Mouse (Mus musculus) heart, embryonic 11.5 days (tissue): Measurements from ENCODE around the gene Tesk2. TPM values are rescaled to one million over a fixed set of nuclear protein-coding genes. Genes with fewer than 3 reads are reported as not detected.
"Not testable (repeated sequence)": the region's sequence is repeated elsewhere in the genome, so short reads cannot be mapped to it uniquely, and the experiment has no call there.

Experiments
- ATAC-seq: fragments of 200-750 bp; cut with Nextera tagmentation; replicated peaks from 2 replicates; pipeline ENCODE4 v1.8.0; 2017; ENCODE audit warnings: moderate library complexity; ENCODE audit not compliant: insufficient number of reproducible peaks, low FRiP score, low TSS enrichment
- H3K27ac ChIP-seq: fragments of 300-500 bp; sonication (generic); 2 replicates; pipeline ENCODE4 v1.5.1; 2014; ENCODE audit warnings: mild to moderate bottlenecking, low read depth, low read length
- H3K27me3 ChIP-seq: fragments of 300-500 bp; sonication (generic); 2 replicates; pipeline ENCODE4 v1.6.1; 2014; ENCODE audit warnings: mild to moderate bottlenecking, low read length, mixed read lengths; ENCODE audit not compliant: control insufficient read depth, insufficient read depth
- H3K36me3 ChIP-seq: fragments of 300-500 bp; sonication (generic); 2 replicates; pipeline ENCODE4 v1.6.1; 2014; ENCODE audit warnings: mild to moderate bottlenecking, low read length, moderate library complexity, mixed read lengths; ENCODE audit not compliant: control insufficient read depth, insufficient read depth
- H3K4me1 ChIP-seq: fragments of 300-500 bp; sonication (generic); 2 replicates; pipeline ENCODE4 v1.6.1; 2014; ENCODE audit warnings: low read length; ENCODE audit not compliant: control insufficient read depth, insufficient read depth
- H3K4me2 ChIP-seq: fragments of 300-500 bp; sonication (generic); 2 replicates; pipeline ENCODE4 v1.6.1; 2014; ENCODE audit warnings: mild to moderate bottlenecking, moderate library complexity
- H3K4me3 ChIP-seq: fragments of 300-500 bp; sonication (generic); 2 replicates; pipeline ENCODE4 v1.5.1; 2014; ENCODE audit warnings: low read depth, low read length
- H3K9ac ChIP-seq: fragments of 300-500 bp; sonication (generic); 2 replicates; pipeline ENCODE4 v1.6.1; 2014; ENCODE audit warnings: mild to moderate bottlenecking, low read depth, low read length, moderate library complexity
- H3K9me3 ChIP-seq: fragments of 300-500 bp; sonication (generic); replicated peaks from 2 replicates; pipeline ENCODE4 v1.6.1; 2016; ENCODE audit warnings: low read length; ENCODE audit not compliant: control insufficient read depth
- WGBS: fragments of 180-500 bp; shearing (Covaris S2); extraction: QIAGEN DNeasy Blood & Tissue Kit; methylation state at CpG from one replicate; pipeline ENCODE4 v1.1.7; 2014; ENCODE audit not compliant: insufficient replicate concordance; 5-methylcytosine and 5-hydroxymethylcytosine counted together
- polyA plus RNA-seq: library from polyadenylated mRNA; unstranded; fragments of >200 nt; fragmentation: Nextera tagmentation; extraction: Ambion mirVana; gene quantifications from 2 replicates; pipeline ENCODE4 v1.2.1, GENCODE M21; 2014

The Tesk2 gene
- polyA plus RNA-seq, 1 experiment from 2014 or later, result 3.2 TPM

DNA sequence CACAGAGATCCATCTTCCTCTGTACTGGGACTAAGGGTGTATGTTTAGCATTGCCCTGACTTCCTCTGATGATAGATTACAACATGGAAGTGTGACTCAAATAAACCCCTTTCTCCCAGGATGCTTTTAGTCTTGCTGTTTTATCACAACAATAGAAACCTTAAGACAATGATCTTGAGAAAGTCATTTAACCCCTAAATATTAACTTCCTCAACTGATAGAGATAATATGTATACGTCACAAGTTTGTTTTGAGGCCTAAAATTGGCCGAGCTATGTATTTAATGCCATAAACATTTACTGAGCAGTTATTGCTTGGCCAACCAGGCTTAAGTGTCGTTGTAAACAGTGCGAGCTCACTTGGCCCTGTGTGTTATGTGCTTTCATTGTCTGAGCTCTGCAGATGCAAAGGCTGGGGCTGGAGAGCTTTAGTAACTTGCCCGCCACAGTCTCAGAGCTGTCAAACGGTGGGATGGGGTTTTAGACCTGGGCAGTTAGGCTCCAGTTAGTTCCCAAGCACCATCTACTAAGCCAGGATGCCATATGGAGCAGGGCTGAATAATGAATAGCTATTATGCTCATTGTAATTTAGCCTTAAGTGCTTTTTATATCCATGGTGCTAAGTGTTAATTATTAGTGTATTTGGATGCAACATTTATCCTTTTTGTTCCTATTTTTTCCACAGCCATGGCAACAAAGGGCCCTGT, 108.8 kb downstream of the Tesk2 start:
- 65% methylated on average over 6 of the region's 6 CpGs for WGBS
- no peak overlapping the region for H3K4me3 ChIP-seq
- H3K4me2 ChIP-seq, result no peak overlapping the region
- no peaks in the 10 kb centered on the region for H3K36me3 ChIP-seq
- H3K4me1 ChIP-seq, result peaks cover 6% of the 10 kb centered on the region; the same call in 1 of the 2 replicates
- H3K9ac ChIP-seq, result no peak overlapping the region
- no peaks in the 10 kb centered on the region for H3K27me3 ChIP-seq
- H3K9me3 ChIP-seq, result no peaks in the 10 kb centered on the region
- no peak overlapping the region for H3K27ac ChIP-seq
- ATAC-seq, result no peak

DNA sequence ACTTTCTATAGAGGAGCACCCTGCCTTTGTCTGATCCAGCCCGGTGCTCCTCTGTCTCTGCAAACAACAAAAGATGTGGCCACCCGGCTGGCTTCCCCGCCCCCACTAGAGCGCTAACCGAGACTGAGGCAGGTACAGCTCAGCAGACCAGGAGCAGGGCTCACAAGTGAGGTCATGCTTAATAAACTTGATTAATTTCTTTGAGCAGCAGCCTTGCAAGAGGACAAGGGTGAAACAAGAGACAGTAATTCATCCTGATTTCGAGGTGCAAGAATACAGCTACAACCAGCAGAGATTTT, 109.3 kb downstream of the Tesk2 start:
- Histone ChIP-seq H3K4me3 (no peak overlapping the region), H3K27ac (no peak overlapping the region), H3K4me2 (no peak overlapping the region), H3K27me3 (no peaks in the 10 kb centered on the region), H3K36me3 (no peaks in the 10 kb centered on the region), H3K9ac (no peak overlapping the region), H3K4me1 (peaks cover 5% of the 10 kb centered on the region; the same call in 1 of the 2 replicates), H3K9me3 (no peaks in the 10 kb centered on the region)
- no peak for ATAC-seq
- 37% methylated on average over 6 of the region's 6 CpGs for WGBS

DNA sequence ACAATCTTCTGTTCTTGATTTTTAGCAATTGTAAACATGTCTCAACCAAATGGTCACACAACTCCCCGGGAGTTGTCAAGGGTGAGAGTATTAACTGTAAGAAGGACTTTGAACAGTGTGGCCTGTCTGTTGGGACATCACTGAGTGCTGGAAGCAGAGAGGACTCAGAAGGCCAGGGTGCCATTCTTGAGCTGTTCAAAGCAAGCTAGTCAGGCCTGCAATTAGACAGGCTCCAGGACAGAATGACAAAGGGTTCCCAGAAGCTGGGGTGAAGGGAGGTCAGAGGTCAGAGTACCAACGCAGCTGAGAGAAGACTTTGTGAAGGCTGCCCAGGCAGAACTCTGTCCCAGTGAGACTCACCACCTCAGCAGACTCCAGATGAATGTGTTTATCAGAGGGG, 118.3 kb downstream of the Tesk2 start:
- H3K9me3 ChIP-seq, result no peaks in the 10 kb centered on the region
- WGBS, result 47% methylated on average over 2 of the region's 2 CpGs
- ATAC-seq, result no peak
- no peak overlapping the region for H3K4me2 ChIP-seq
- H3K27me3 ChIP-seq, result peaks cover 3% of the 10 kb centered on the region; the same call in 1 of the 2 replicates
- H3K27ac ChIP-seq, result no peak overlapping the region
- H3K9ac ChIP-seq, result no peak overlapping the region
- H3K4me3 ChIP-seq, result no peak overlapping the region
- no peaks in the 10 kb centered on the region for H3K4me1 ChIP-seq
- no peaks in the 10 kb centered on the region for H3K36me3 ChIP-seq

DNA sequence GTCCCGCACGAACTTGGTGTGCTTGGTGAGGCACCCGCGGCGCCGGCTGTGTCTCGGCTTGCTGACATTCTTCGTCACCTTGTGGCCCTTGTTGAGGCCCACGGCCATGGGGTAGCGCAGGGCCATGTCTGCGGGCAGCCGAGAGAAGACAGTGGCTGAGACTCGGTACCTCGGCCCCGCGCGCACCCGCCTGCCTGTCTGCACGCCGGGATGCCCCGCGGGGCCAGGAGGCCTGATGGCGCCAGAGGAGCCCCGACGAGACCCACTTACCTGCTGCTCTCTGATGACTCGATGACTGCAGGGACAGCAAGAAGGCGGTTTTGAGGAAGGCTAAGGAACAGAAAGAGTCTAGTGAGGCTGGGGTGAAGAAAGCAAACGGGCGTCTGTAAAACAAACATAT, 119.3 kb downstream of the Tesk2 start:
- not testable (repeated sequence) for H3K9me3 ChIP-seq, H3K27me3 ChIP-seq, H3K9ac ChIP-seq, H3K4me1 ChIP-seq, ATAC-seq, H3K36me3 ChIP-seq, H3K27ac ChIP-seq
- 9% methylated on average over 20 of the region's 29 CpGs for WGBS
- Histone ChIP-seq H3K4me2 (peak overlapping the region; percentile 60), H3K4me3 (peak overlapping the region; percentile 21)

DNA sequence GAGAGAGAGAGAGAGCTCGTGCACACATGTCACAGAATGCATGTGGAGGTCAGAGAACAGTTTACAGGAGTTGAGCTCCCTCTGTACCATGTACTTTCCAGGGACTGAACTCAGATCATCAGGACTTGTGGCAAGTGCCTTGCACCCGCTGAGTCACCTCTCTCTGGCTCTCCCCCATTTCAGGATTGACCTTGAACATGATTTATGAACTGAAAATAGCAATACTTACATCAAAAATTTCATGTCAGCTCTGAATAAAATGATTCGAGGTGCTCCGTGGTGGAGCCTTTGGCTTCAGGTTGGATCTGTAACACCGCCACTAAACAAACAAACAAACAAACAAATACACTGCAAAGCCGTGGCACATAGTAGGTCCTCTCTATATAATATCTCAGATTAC, 120.1 kb downstream of the Tesk2 start:
- no peak overlapping the region for H3K4me2 ChIP-seq
- no peaks in the 10 kb centered on the region for H3K9me3 ChIP-seq
- no peaks in the 10 kb centered on the region for H3K36me3 ChIP-seq
- no peaks in the 10 kb centered on the region for H3K4me1 ChIP-seq
- ATAC-seq, result no peak
- H3K27me3 ChIP-seq, result peaks cover 3% of the 10 kb centered on the region; the same call in 1 of the 2 replicates
- 75% methylated on average over 6 of the region's 6 CpGs for WGBS
- no peak overlapping the region for H3K9ac ChIP-seq
- H3K27ac ChIP-seq, result no peak overlapping the region
- H3K4me3 ChIP-seq, result no peak overlapping the region

DNA sequence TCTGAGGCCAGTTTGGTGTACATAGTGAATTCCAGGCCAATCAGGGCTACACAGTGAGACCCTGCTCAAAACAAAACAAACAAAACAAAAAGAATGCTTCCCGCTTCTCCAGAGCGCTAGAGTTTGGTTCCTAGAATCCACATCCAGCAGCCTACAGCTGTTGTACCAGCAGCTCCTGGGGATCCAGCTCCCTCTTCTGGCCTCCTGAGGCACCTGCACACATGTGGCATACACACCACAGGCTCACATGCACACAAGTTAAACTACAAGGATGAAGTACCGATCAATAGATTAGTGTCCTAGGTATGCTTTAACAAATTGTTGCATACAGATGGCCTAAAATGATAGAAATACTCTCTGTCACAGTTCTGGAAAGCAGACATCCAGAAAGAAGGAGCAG, 123.6 kb downstream of the Tesk2 start:
- H3K9ac ChIP-seq, result no peak overlapping the region
- H3K27ac ChIP-seq, result no peak overlapping the region
- ATAC-seq, result no peak
- H3K4me1 ChIP-seq, result no peaks in the 10 kb centered on the region
- H3K4me2 ChIP-seq, result no peak overlapping the region
- no peaks in the 10 kb centered on the region for H3K36me3 ChIP-seq
- WGBS, result 94% methylated on average over 3 of the region's 3 CpGs
- H3K4me3 ChIP-seq, result no peak overlapping the region
- peaks cover 3% of the 10 kb centered on the region; the same call in 1 of the 2 replicates for H3K27me3 ChIP-seq
- no peaks in the 10 kb centered on the region for H3K9me3 ChIP-seq

DNA sequence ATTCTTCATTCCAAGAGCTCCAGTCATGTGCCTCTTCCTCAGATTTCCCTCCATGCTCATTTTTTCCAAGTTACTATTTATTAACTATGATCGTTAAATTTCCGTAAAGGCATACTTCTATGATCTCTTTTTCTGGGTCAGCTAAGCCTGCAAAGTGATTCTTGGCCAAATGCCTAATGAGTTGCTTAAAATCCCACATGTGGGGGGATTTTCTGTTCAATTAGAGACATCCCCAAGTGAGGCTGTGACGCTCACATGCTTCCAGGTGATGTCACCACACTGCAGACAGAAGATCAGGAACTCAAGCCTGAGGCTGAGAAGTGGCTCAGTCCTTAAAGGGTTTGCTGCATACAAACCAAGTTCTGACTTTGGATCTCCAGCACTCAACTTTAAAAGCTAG, 129.2 kb downstream of the Tesk2 start:
- H3K4me3 ChIP-seq, result no peak overlapping the region
- ATAC-seq, result no peak
- H3K36me3 ChIP-seq, result no peaks in the 10 kb centered on the region
- H3K9ac ChIP-seq, result no peak overlapping the region
- no peaks in the 10 kb centered on the region for H3K27me3 ChIP-seq
- H3K27ac ChIP-seq, result no peak overlapping the region
- H3K4me1 ChIP-seq, result no peaks in the 10 kb centered on the region
- WGBS, result 78% methylated on average over 3 of the region's 3 CpGs
- H3K9me3 ChIP-seq, result no peaks in the 10 kb centered on the region
- H3K4me2 ChIP-seq, result no peak overlapping the region

DNA sequence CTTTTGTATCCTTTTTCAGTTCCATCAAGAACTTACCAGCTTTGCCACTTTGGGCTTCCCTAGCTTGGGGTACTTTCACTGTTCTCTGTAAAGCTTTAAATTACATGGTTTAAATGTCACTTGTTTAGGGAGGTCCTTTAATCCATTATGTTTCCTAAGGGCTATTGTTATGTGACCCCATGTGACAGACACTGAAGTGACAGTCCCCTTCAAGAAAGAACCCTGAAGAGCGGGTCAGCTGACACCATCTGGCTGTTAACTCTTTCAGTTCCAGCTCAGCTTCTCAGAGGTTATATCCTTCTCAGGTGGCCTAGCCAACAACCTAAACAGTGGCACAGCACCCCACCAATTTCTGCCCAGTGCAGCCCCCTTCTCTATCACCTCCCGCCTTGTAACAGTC, 133.5 kb downstream of the Tesk2 start:
- Histone ChIP-seq H3K4me1 (no peaks in the 10 kb centered on the region), H3K27me3 (no peaks in the 10 kb centered on the region), H3K9ac (no peak overlapping the region), H3K27ac (no peak overlapping the region), H3K4me2 (no peak overlapping the region), H3K36me3 (no peaks in the 10 kb centered on the region), H3K4me3 (no peak overlapping the region), H3K9me3 (no peaks in the 10 kb centered on the region)
- ATAC-seq, result no peak
- WGBS, result 15% methylated on average over 2 of the region's 2 CpGs
